Mouse (Mus musculus): ENCODE measurements around the gene 1700020A23Rik. TPM values are rescaled to one million over a fixed set of nuclear protein-coding genes. Genes with fewer than 3 reads are reported as not detected.

The 1700020A23Rik gene
- not detected in 2 replicates for polyA plus RNA-seq (2012; rRNA removed)

GRCm38 (mm10) chr2:130404939-130405338, at the start of gene 1700020A23Rik, which contains the start of gene Gm28372:
1700020A23Rik (plus strand) TSS chr2:130405259.
Gm28372 (plus strand) TSS chr2:130405239.

GRCm38 (mm10) chr2:130397186-130397985, 7.7 kb upstream of the 1700020A23Rik start, which contains the start of gene Cpxm1:
Cpxm1 (minus strand) TSS chr2:130397574.

GRCm38 (mm10) chr2:130406178-130406577, 1.1 kb downstream of the 1700020A23Rik start, which contains the start of gene Tmem239:
Tmem239 (plus strand) TSS chr2:130406478.

GRCm38 (mm10) chr2:130424126-130424853, 19.2 kb downstream of the 1700020A23Rik start, which contains the start of the genes Vps16 and Pced1a:
Vps16 (plus strand) TSS chr2:130424339.
Pced1a (minus strand) TSS chr2:130424701.

GRCm38 (mm10) chr2:130449794-130450433, 44.9 kb downstream of the 1700020A23Rik start, which contains the start of gene Ptpra:
Ptpra (plus strand) TSS chr2:130450278.

Other genes starting within 250 kb of the 1700020A23Rik start
- 170 and 204 TPM in 2 replicates for gene Snrpb, start 225.9 kb upstream of the 1700020A23Rik start, polyA plus RNA-seq (2012; rRNA removed)
- not detected in 2 replicates for gene Tmc2, start 210.1 kb upstream of the 1700020A23Rik start, polyA plus RNA-seq (2012; rRNA removed)
- gene Nop56, start 130.8 kb upstream of the 1700020A23Rik start, polyA plus RNA-seq (2012; rRNA removed): 14.7 and 23.9 TPM in 2 replicates
- gene Idh3b, start 120.7 kb upstream of the 1700020A23Rik start, polyA plus RNA-seq (2012; rRNA removed): 100 and 129 TPM in 2 replicates
- 2.0 and 2.2 TPM in 2 replicates for gene Ebf4, start 110.1 kb upstream of the 1700020A23Rik start, polyA plus RNA-seq (2012; rRNA removed)
- gene Cpxm1, start 7.7 kb upstream of the 1700020A23Rik start, polyA plus RNA-seq (2012; rRNA removed): 2.8 and 2.9 TPM in 2 replicates
- gene Gm28372, start within 50 bp of the 1700020A23Rik start, polyA plus RNA-seq (2012; rRNA removed): not detected in 2 replicates
- gene Tmem239, start 1.2 kb downstream of the 1700020A23Rik start, polyA plus RNA-seq (2012; rRNA removed): not detected in 2 replicates
- gene Vps16, start 19.1 kb downstream of the 1700020A23Rik start, polyA plus RNA-seq (2012; rRNA removed): 16.4 and 21.5 TPM in 2 replicates
- 9.5 and 9.6 TPM in 2 replicates for gene Pced1a, start 19.4 kb downstream of the 1700020A23Rik start, polyA plus RNA-seq (2012; rRNA removed)
- 18.1 and 19.6 TPM in 2 replicates for gene Ptpra, start 45.0 kb downstream of the 1700020A23Rik start, polyA plus RNA-seq (2012; rRNA removed)
- gene Mrps26, start 158.5 kb downstream of the 1700020A23Rik start, polyA plus RNA-seq (2012; rRNA removed): 41.4 and 106 TPM in 2 replicates
- gene Oxt, start 170.9 kb downstream of the 1700020A23Rik start, polyA plus RNA-seq (2012; rRNA removed): 0.40 TPM in 1 of 2 replicates, not detected in the other
- 0.20 and 0.54 TPM in 2 replicates for gene Avp, start 177.3 kb downstream of the 1700020A23Rik start, polyA plus RNA-seq (2012; rRNA removed)
- gene Fastkd5, start 224.8 kb downstream of the 1700020A23Rik start, polyA plus RNA-seq (2012; rRNA removed): 0.11 and 0.21 TPM in 2 replicates
- 2.5 TPM in 2 replicates for gene Ubox5, start 224.8 kb downstream of the 1700020A23Rik start, polyA plus RNA-seq (2012; rRNA removed)
- 10.8 and 10.9 TPM in 2 replicates for gene Lzts3, start 237.5 kb downstream of the 1700020A23Rik start, polyA plus RNA-seq (2012; rRNA removed)